Mouse (Mus musculus) ES-E14 (cell line): ENCODE measurements around the gene Fam19a3. TPM values are rescaled to one million over a fixed set of nuclear protein-coding genes. Genes with fewer than 3 reads are reported as not detected.

Experiments
- DNase-seq: peaks from one replicate; pipeline ENCODE4 v3.0.0-alpha.2; 2013; ENCODE audit warnings: low read depth, low spot score
- H3K27ac ChIP-seq: 2 replicates; pipeline ENCODE4 v1.5.1; 2012; ENCODE audit warnings: low read depth, mild to moderate bottlenecking, low read length, moderate library complexity, mixed read lengths; ENCODE audit not compliant: poor library complexity, insufficient read depth, severe bottlenecking
- H3K36me3 ChIP-seq: 2 replicates; pipeline ENCODE4 v1.6.1; 2012; ENCODE audit warnings: mild to moderate bottlenecking, low read length, moderate library complexity, mixed read lengths; ENCODE audit not compliant: control insufficient read depth, poor library complexity, insufficient read depth, severe bottlenecking
- H3K4me1 ChIP-seq, 2 experiments: fragments of 150-350 bp in 1 of 2; sonication (generic) in 1 of 2; 2 replicates each; pipeline ENCODE4 v1.6.1; 2012; ENCODE audit warnings: low read length in 2 of 2, mild to moderate bottlenecking in 1 of 2, mixed read lengths in 1 of 2; ENCODE audit not compliant: control insufficient read depth in 2 of 2, insufficient read depth in 2 of 2, poor library complexity in 1 of 2
- H3K4me3 ChIP-seq, 2 experiments: fragments of 150-350 bp in 1 of 2; sonication (generic) in 1 of 2; 2 replicates each; pipeline ENCODE4 v1.5.1; 2012; ENCODE audit warnings: low read length in 2 of 2, low read depth in 1 of 2, mild to moderate bottlenecking in 1 of 2, mixed read lengths in 1 of 2; ENCODE audit not compliant: insufficient read depth in 1 of 2, poor library complexity in 1 of 2, severe bottlenecking in 1 of 2
- H3K9ac ChIP-seq: 2 replicates; pipeline ENCODE4 v1.6.1; 2012; ENCODE audit warnings: low read depth, mild to moderate bottlenecking, low read length, mixed read lengths; ENCODE audit not compliant: poor library complexity, insufficient read depth, severe bottlenecking
- H3K9me3 ChIP-seq: fragments of 150-350 bp; sonication (generic); 2 replicates; pipeline ENCODE4 v1.6.1; 2012; ENCODE audit warnings: low read depth, mild to moderate bottlenecking, low read length; ENCODE audit not compliant: control insufficient read depth, insufficient read depth
- CHD2 ChIP-seq: IDR thresholded peaks from 2 replicates; pipeline ENCODE4 v1.6.1; 2014; ENCODE audit warnings: mild to moderate bottlenecking, low read depth, low read length, inconsistent platforms
- HCFC1 ChIP-seq: IDR thresholded peaks from 2 replicates; pipeline ENCODE4 v1.6.1; 2012; ENCODE audit warnings: low read length, inconsistent platforms, borderline replicate concordance; ENCODE audit not compliant: insufficient read depth
- MAFK ChIP-seq: IDR thresholded peaks from 2 replicates; pipeline ENCODE4 v1.6.1; 2014; ENCODE audit warnings: mild to moderate bottlenecking, low read depth, low read length, inconsistent platforms; ENCODE audit not compliant: insufficient read depth
- ZC3H11A ChIP-seq: IDR thresholded peaks from 2 replicates; pipeline ENCODE4 v1.6.1; 2012; ENCODE audit warnings: low read depth, mild to moderate bottlenecking, inconsistent platforms, low read length, borderline replicate concordance
- ZNF384 ChIP-seq: IDR thresholded peaks from 2 replicates; pipeline ENCODE4 v1.6.1; 2012; ENCODE audit warnings: low read depth, low read length, inconsistent platforms
- in situ Hi-C, 2 experiments: fragments of 600-800 bp; cut with MboI; formaldehyde crosslinking; loops; one replicate each; pipeline ENCODE4 v1.15.1; 2025; ENCODE audit warnings: low sequenced_read_pairs in 2 of 2, inconsistent platforms in 1 of 2; ENCODE audit not compliant: unreplicated experiment in 2 of 2
- total RNA-seq: library from RNA; depleted of rRNA; stranded (reverse); fragments of 300-350 nt; gene quantifications from 2 replicates; pipeline ENCODE4 v1.2.3, GENCODE M21; 2012

Fam19a3 gene
- total RNA-seq, 1 experiment: 0.13 TPM

DNA sequence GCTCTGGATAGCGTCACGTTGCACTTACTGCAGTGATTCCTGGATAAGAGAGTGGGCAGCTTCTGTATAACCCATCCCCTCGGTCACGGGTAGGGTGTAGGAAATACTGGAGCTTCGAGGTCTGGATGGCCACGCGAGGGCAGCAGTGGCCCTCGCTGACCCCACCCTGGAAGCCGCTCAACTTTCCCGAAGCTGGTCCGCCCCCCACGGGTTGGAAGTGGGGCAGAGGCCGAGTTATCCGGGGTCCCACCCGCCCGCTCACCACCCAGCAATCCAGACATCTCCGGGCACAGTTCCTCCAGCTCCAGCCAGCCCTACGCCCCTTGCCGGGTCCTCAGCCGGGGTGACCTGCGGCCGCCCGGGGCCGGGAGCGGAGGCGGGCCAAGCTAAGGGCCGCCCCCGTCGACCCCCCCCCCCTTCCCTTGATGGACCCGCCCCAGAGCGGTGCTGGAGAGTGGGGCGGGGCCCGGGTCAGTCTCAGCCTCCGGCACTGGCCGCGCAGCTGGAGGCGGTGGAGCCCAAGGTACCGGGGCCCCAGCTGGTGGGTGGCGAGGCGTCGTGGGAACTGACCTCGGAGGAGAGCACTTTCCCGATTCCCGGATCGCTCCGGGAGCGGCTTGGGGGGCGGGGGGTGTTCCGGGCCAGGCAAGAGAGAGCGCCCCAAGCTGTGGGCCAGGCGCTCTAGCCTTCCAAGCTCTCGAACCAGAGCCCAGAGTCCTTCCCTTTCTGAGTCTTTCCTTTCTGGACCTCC lies 7.1 kb upstream of the Fam19a3 start:
- Histone ChIP-seq H3K9ac (peak overlapping the region; percentile 76), H3K9me3 (no peaks in the 10 kb centered on the region), H3K4me1 (peaks cover 11 to 28% of the 10 kb centered on the region in 2 experiments), H3K36me3 (peaks cover 20% of the 10 kb centered on the region), H3K27ac (no peak overlapping the region), H3K4me3 (peak overlapping the region; percentile 79 to 96)
- in situ Hi-C loops: no loop called here
- DNase-seq: no peak
- TF ChIP-seq CHD2: no peak
- TF ChIP-seq ZC3H11A: 0 out of 2 replicates have a peak, but pooled peaks have one; percentile 33

GRCm38 (mm10) chr3:104788075-104788474 lies 6.4 kb upstream of the Fam19a3 start, which contains the start of gene Rhoc:
Gene Rhoc, plus strand, starts transcription at chr3:104788375.
- TF ChIP-seq ZNF384: no peak
- TF ChIP-seq CHD2: no peak
- TF ChIP-seq MAFK: no peak
- TF ChIP-seq ZC3H11A: no peak
- TF ChIP-seq HCFC1: no peak
- H3K36me3 ChIP-seq: peaks cover 20% of the 10 kb centered on the region
- DNase-seq: no peak
- peaks cover 11 to 30% of the 10 kb centered on the region in 2 experiments; a peak in 3 of 4 replicates for H3K4me1 ChIP-seq
- peak within 1 kb of the TSS; percentile 79 to 96 for H3K4me3 ChIP-seq
- in situ Hi-C loops: no loop called here
- H3K9ac ChIP-seq: peak within 1 kb of the TSS; percentile 76
- no peaks in the 10 kb centered on the region for H3K9me3 ChIP-seq
- H3K27ac ChIP-seq: no peak within 1 kb of the TSS

DNA sequence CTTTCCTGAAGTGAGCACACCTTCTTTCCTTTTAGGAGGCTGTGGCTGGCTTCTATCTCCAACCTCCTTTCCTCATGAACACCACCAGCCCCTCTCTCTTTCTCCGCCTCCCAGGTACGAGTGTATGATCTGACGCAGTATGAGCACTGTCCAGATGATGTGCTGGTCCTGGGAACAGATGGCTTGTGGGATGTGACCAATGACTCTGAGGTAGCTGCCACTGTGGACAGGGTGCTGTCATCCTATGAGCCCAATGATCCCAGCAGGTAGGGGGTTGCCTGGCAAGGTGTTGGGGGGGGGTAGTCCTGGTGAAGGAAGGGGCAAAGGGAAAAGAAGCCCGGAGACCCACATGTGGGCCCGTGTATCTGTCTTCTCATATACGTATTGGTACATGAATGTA lies 3.6 kb upstream of the Fam19a3 start:
- TF ChIP-seq MAFK: no peak
- no peak for TF ChIP-seq HCFC1
- no peak for TF ChIP-seq ZNF384
- no peak for TF ChIP-seq CHD2
- TF ChIP-seq ZC3H11A: no peak
- in situ Hi-C loops: no loop called here
- Histone ChIP-seq H3K9me3 (no peaks in the 10 kb centered on the region), H3K4me1 (peaks cover 10 to 26% of the 10 kb centered on the region in 2 experiments), H3K4me3 (no peak overlapping the region), H3K27ac (no peak overlapping the region), H3K36me3 (peaks cover 7% of the 10 kb centered on the region), H3K9ac (no peak overlapping the region)
- no peak for DNase-seq

DNA sequence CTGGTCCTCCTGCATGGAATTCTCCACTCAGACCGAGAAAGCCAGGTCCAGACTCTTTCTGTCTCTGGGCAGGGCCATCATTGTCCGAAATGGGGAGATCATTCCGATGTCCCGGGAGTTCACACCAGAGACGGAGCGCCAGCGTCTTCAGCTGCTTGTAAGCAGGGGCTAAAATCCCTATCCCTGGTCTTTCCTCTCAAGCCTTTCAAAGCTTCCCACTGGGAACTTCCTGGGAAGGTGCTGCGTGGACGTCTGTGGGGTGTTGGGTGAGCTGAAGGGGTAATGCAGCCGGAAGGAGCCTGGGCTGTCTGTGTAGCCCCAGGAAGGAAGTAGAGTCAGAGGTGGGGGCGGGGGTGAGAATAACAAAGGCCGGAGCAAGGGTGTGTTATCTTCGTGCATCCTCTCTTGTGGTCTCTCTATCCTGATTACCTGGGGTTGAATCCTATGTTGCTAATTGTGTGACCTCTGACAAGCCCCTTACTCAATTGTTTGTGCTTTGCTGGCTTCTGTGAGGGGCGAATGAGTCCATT lies 2.4 kb upstream of the Fam19a3 start:
- H3K4me3 ChIP-seq: peak overlapping the region in 1 of 2 experiments; percentile 49; a peak in 2 of 4 replicates
- in situ Hi-C loops: no loop called here

More for the DNA sequence above, 2.4 kb upstream of the Fam19a3 start:
- DNase-seq: no peak
- TF ChIP-seq ZNF384: no peak
- H3K9ac ChIP-seq: peak overlapping the region; percentile 20; the same call in 1 of the 2 replicates
- H3K9me3 ChIP-seq: no peaks in the 10 kb centered on the region
- H3K27ac ChIP-seq: peak overlapping the region; percentile 46; the same call in 1 of the 2 replicates
- peaks cover 7% of the 10 kb centered on the region for H3K36me3 ChIP-seq
- peaks cover 5 to 21% of the 10 kb centered on the region in 2 experiments; a peak in 3 of 4 replicates for H3K4me1 ChIP-seq
